Mouse (Mus musculus): Measurements from ENCODE around the gene Mta1. TPM values are rescaled to one million over a fixed set of nuclear protein-coding genes. Genes with fewer than 3 reads are reported as not detected.
A peak's percentile ranks its signal among the peaks of the same experiment; 100 is the strongest.

Gene Mta1
- 10.6 and 12.9 TPM in 2 replicates for polyA plus RNA-seq (2015; fragmentation: Nextera tagmentation; extraction: Ambion mirVana)

GRCm38 (mm10) chr12:113097749-113098281 is at the start of gene Mta1:
TSS of gene Mta1 (plus strand) at chr12:113098278.
- peaks cover 48% of the 10 kb centered on the region for H3K4me1 ChIP-seq
- peak; percentile 42; the same call in 1 of the 2 replicates for ATAC-seq (ENCODE audit: insufficient number of reproducible peaks, low FRiP score, low TSS enrichment, low read depth)
- H3K9ac ChIP-seq = peak within 1 kb of the TSS; percentile 96
- H3K4me3 ChIP-seq = peak within 1 kb of the TSS; percentile 95
- peak within 1 kb of the TSS; percentile 88 for H3K27ac ChIP-seq
- H3K36me3 ChIP-seq = 0 out of 2 replicates have a peak, but pooled peaks cover 6% of the 10 kb centered on the region
- H3K9me3 ChIP-seq = no peaks in the 10 kb centered on the region
- H3K27me3 ChIP-seq = no peaks in the 10 kb centered on the region
- H3K4me2 ChIP-seq = peak within 1 kb of the TSS; percentile 91
- WGBS = 3% methylated on average over 21 of the region's 53 CpGs

- Histone ChIP-seq H3K4me3 (no peak overlapping the region), H3K36me3 (peaks cover 74% of the 10 kb centered on the region), H3K27ac (no peak overlapping the region), H3K4me1 (peaks cover 21% of the 10 kb centered on the region), H3K4me2 (no peak overlapping the region), H3K9me3 (no peaks in the 10 kb centered on the region), H3K27me3 (no peaks in the 10 kb centered on the region), H3K9ac (no peak overlapping the region)
- no peak for ATAC-seq (ENCODE audit: insufficient number of reproducible peaks, low FRiP score, low TSS enrichment, low read depth)
- WGBS = 85% methylated on average over 9 of the region's 9 CpGs
Measured at GRCm38 (mm10) chr12:113049836-113050235, 48.2 kb upstream of the Mta1 start.

- H3K9me3 ChIP-seq = no peaks in the 10 kb centered on the region
- no peak overlapping the region for H3K4me3 ChIP-seq
- peaks cover 77% of the 10 kb centered on the region for H3K36me3 ChIP-seq
- H3K27me3 ChIP-seq = no peaks in the 10 kb centered on the region
- H3K4me2 ChIP-seq = no peak overlapping the region
- peak overlapping the region; percentile 72; the same call in 1 of the 2 replicates for H3K27ac ChIP-seq
- peaks cover 21% of the 10 kb centered on the region for H3K4me1 ChIP-seq
- no peak for ATAC-seq (ENCODE audit: insufficient number of reproducible peaks, low FRiP score, low TSS enrichment, low read depth)
- 55% methylated on average over 12 of the region's 12 CpGs for WGBS
- H3K9ac ChIP-seq = no peak overlapping the region
Measured at GRCm38 (mm10) chr12:113050671-113051070, 47.4 kb upstream of the Mta1 start.

GRCm38 (mm10) chr12:113051628-113052403 is 46.3 kb upstream of the Mta1 start:
- no peak for ATAC-seq (ENCODE audit: insufficient number of reproducible peaks, low FRiP score, low TSS enrichment, low read depth)
- H3K4me1 ChIP-seq = peaks cover 21% of the 10 kb centered on the region
- no peak overlapping the region for H3K4me2 ChIP-seq
- no peak overlapping the region for H3K9ac ChIP-seq
- no peaks in the 10 kb centered on the region for H3K27me3 ChIP-seq
- H3K27ac ChIP-seq = peak overlapping the region; percentile 72
- H3K4me3 ChIP-seq = no peak overlapping the region
- 32% methylated on average over 9 of the region's 9 CpGs for WGBS
- H3K9me3 ChIP-seq = no peaks in the 10 kb centered on the region
- peaks cover 84% of the 10 kb centered on the region for H3K36me3 ChIP-seq

- H3K36me3 ChIP-seq = peaks cover 85% of the 10 kb centered on the region
Measured at GRCm38 (mm10) chr12:113056089-113056488, 42.0 kb upstream of the Mta1 start.

GRCm38 (mm10) chr12:113060178-113060577 is 37.9 kb upstream of the Mta1 start:
- no peak overlapping the region for H3K27ac ChIP-seq
- 87% methylated on average over 5 of the region's 5 CpGs for WGBS

More at GRCm38 (mm10) chr12:113056089-113056488, 42.0 kb upstream of the Mta1 start:
- Histone ChIP-seq H3K4me3 (no peak overlapping the region), H3K4me1 (peaks cover 9% of the 10 kb centered on the region), H3K9me3 (no peaks in the 10 kb centered on the region), H3K27ac (no peak overlapping the region), H3K27me3 (no peaks in the 10 kb centered on the region), H3K4me2 (no peak overlapping the region), H3K9ac (no peak overlapping the region)
- WGBS = 88% methylated on average over 8 of the region's 8 CpGs
- ATAC-seq (ENCODE audit: insufficient number of reproducible peaks, low FRiP score, low TSS enrichment, low read depth) = no peak

GRCm38 (mm10) chr12:113061606-113062005 is 36.5 kb upstream of the Mta1 start:
- ATAC-seq (ENCODE audit: insufficient number of reproducible peaks, low FRiP score, low TSS enrichment, low read depth) = no peak
- H3K4me3 ChIP-seq = no peak overlapping the region
- no peak overlapping the region for H3K9ac ChIP-seq
- H3K27me3 ChIP-seq = no peaks in the 10 kb centered on the region
- H3K4me2 ChIP-seq = no peak overlapping the region
- no peak overlapping the region for H3K27ac ChIP-seq
- H3K36me3 ChIP-seq = peaks cover 98% of the 10 kb centered on the region
- no peaks in the 10 kb centered on the region for H3K4me1 ChIP-seq
- 82% methylated on average over 9 of the region's 9 CpGs for WGBS
- no peaks in the 10 kb centered on the region for H3K9me3 ChIP-seq

More at GRCm38 (mm10) chr12:113060178-113060577, 37.9 kb upstream of the Mta1 start:
- Histone ChIP-seq H3K9me3 (no peaks in the 10 kb centered on the region), H3K9ac (no peak overlapping the region), H3K4me2 (no peak overlapping the region), H3K27me3 (no peaks in the 10 kb centered on the region), H3K4me1 (no peaks in the 10 kb centered on the region), H3K4me3 (no peak overlapping the region), H3K36me3 (peaks cover 99% of the 10 kb centered on the region)
- no peak for ATAC-seq (ENCODE audit: insufficient number of reproducible peaks, low FRiP score, low TSS enrichment, low read depth)

- H3K27ac ChIP-seq = no peak overlapping the region
- H3K4me2 ChIP-seq = no peak overlapping the region
- H3K9me3 ChIP-seq = no peaks in the 10 kb centered on the region
- no peak for ATAC-seq (ENCODE audit: insufficient number of reproducible peaks, low FRiP score, low TSS enrichment, low read depth)
- no peaks in the 10 kb centered on the region for H3K4me1 ChIP-seq
- no peak overlapping the region for H3K4me3 ChIP-seq
- no peak overlapping the region for H3K9ac ChIP-seq
- peaks cover 98% of the 10 kb centered on the region for H3K36me3 ChIP-seq
- 77% methylated on average over 10 of the region's 10 CpGs for WGBS
- no peaks in the 10 kb centered on the region for H3K27me3 ChIP-seq
Measured at GRCm38 (mm10) chr12:113062201-113062600, 35.9 kb upstream of the Mta1 start.

GRCm38 (mm10) chr12:113063700-113064099 is 34.4 kb upstream of the Mta1 start:
- H3K27me3 ChIP-seq = no peaks in the 10 kb centered on the region
- peaks cover 98% of the 10 kb centered on the region for H3K36me3 ChIP-seq
- H3K4me1 ChIP-seq = no peaks in the 10 kb centered on the region
- H3K9me3 ChIP-seq = no peaks in the 10 kb centered on the region
- WGBS = 92% methylated on average over 7 of the region's 7 CpGs
- H3K27ac ChIP-seq = no peak overlapping the region
- no peak overlapping the region for H3K9ac ChIP-seq
- H3K4me3 ChIP-seq = no peak overlapping the region
- ATAC-seq (ENCODE audit: insufficient number of reproducible peaks, low FRiP score, low TSS enrichment, low read depth) = no peak
- no peak overlapping the region for H3K4me2 ChIP-seq

GRCm38 (mm10) chr12:113068002-113068401 is 30.1 kb upstream of the Mta1 start:
- Histone ChIP-seq H3K27me3 (no peaks in the 10 kb centered on the region), H3K9me3 (no peaks in the 10 kb centered on the region), H3K4me2 (no peak overlapping the region), H3K27ac (no peak overlapping the region), H3K36me3 (peaks cover 89% of the 10 kb centered on the region), H3K9ac (no peak overlapping the region), H3K4me3 (no peak overlapping the region), H3K4me1 (no peaks in the 10 kb centered on the region)
- 90% methylated on average over 7 of the region's 7 CpGs for WGBS
- ATAC-seq (ENCODE audit: insufficient number of reproducible peaks, low FRiP score, low TSS enrichment, low read depth) = no peak

- Histone ChIP-seq H3K9ac (no peak overlapping the region), H3K4me3 (no peak overlapping the region), H3K27me3 (no peaks in the 10 kb centered on the region), H3K4me1 (peaks cover 9% of the 10 kb centered on the region), H3K27ac (no peak overlapping the region), H3K36me3 (peaks cover 75% of the 10 kb centered on the region), H3K4me2 (no peak overlapping the region), H3K9me3 (no peaks in the 10 kb centered on the region)
- 97% methylated on average over 6 of the region's 6 CpGs for WGBS
- ATAC-seq (ENCODE audit: insufficient number of reproducible peaks, low FRiP score, low TSS enrichment, low read depth) = no peak
Measured at GRCm38 (mm10) chr12:113069389-113069788, 28.7 kb upstream of the Mta1 start.

GRCm38 (mm10) chr12:113071321-113071720 is 26.8 kb upstream of the Mta1 start:
- Histone ChIP-seq H3K4me1 (peaks cover 21% of the 10 kb centered on the region), H3K9me3 (no peaks in the 10 kb centered on the region), H3K27ac (no peak overlapping the region), H3K4me3 (no peak overlapping the region), H3K4me2 (no peak overlapping the region), H3K36me3 (peaks cover 57% of the 10 kb centered on the region), H3K9ac (no peak overlapping the region), H3K27me3 (no peaks in the 10 kb centered on the region)
- ATAC-seq (ENCODE audit: insufficient number of reproducible peaks, low FRiP score, low TSS enrichment, low read depth) = no peak
- WGBS = 90% methylated on average over 6 of the region's 6 CpGs
